Mouse (Mus musculus) kidney, embryonic 15.5 days (tissue): ENCODE measurements around the gene Ccdc170. TPM values are rescaled to one million over a fixed set of nuclear protein-coding genes. Genes with fewer than 3 reads are reported as not detected.
"Not testable (repeated sequence)": the region's sequence is repeated elsewhere in the genome, so short reads cannot be mapped to it uniquely, and the experiment has no call there.

ENCODE experiments used
- ATAC-seq: fragments of 200-750 bp; cut with Nextera tagmentation; replicated peaks from 2 replicates; pipeline ENCODE4 v1.8.0; 2017; ENCODE audit warnings: moderate TSS enrichment; ENCODE audit not compliant: low FRiP score
- H3K27ac ChIP-seq: fragments of 300-500 bp; sonication (generic); 2 replicates; pipeline ENCODE4 v1.5.1; 2015; ENCODE audit warnings: mild to moderate bottlenecking, inconsistent platforms
- H3K27me3 ChIP-seq: fragments of 300-500 bp; sonication (generic); 2 replicates; pipeline ENCODE4 v1.6.1; 2015; ENCODE audit warnings: inconsistent platforms
- H3K36me3 ChIP-seq: fragments of 300-500 bp; sonication (generic); 2 replicates; pipeline ENCODE4 v1.6.1; 2015; ENCODE audit warnings: inconsistent platforms
- H3K4me1 ChIP-seq: fragments of 300-500 bp; sonication (generic); 2 replicates; pipeline ENCODE4 v1.6.1; 2015; ENCODE audit warnings: inconsistent platforms
- H3K4me2 ChIP-seq: fragments of 300-500 bp; sonication (generic); 2 replicates; pipeline ENCODE4 v1.6.1; 2015; ENCODE audit warnings: moderate library complexity, mild to moderate bottlenecking, inconsistent platforms
- H3K4me3 ChIP-seq: fragments of 300-500 bp; sonication (generic); replicated peaks from 2 replicates; pipeline ENCODE4 v1.5.1; 2015; ENCODE audit warnings: mild to moderate bottlenecking, inconsistent platforms
- H3K9ac ChIP-seq: fragments of 300-500 bp; sonication (generic); 2 replicates; pipeline ENCODE4 v1.6.1; 2015; ENCODE audit warnings: mild to moderate bottlenecking, inconsistent platforms
- H3K9me3 ChIP-seq: fragments of 300-500 bp; sonication (generic); replicated peaks from 2 replicates; pipeline ENCODE4 v1.6.1; 2016; ENCODE audit warnings: inconsistent platforms
- WGBS: fragments of 180-500 bp; shearing (Covaris S2); methylation state at CpG from one replicate; pipeline ENCODE4 v1.1.7; 2015; ENCODE audit warnings: mixed read lengths; 5-methylcytosine and 5-hydroxymethylcytosine counted together
- polyA plus RNA-seq: library from polyadenylated mRNA; unstranded; fragments of >200 nt; fragmentation: Nextera tagmentation; extraction: Ambion mirVana; gene quantifications from 2 replicates; pipeline ENCODE4 v1.2.1, GENCODE M21; 2015

The Ccdc170 gene
- polyA plus RNA-seq, 1 experiment from 2014 or later = 1.8 TPM

DNA sequence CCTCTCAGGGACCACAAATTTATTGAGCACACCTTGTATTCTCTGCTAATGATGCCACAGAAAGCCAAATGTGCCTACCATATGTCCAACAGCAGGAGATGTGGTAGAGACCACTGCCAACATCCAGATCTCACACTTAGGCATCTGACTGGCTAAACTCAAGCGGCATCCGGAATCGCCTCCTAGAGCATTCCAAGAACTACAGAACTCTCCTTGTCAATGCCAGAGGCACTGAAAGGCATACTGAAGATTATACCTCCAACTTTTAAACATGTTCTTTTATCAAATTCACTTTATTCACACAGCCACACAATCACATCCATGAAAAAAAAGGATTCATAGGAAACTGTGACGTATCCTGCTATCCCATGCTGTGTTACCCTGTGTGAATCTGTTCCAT lies 88.5 kb downstream of the Ccdc170 start:
- H3K4me1 ChIP-seq = no peaks in the 10 kb centered on the region
- H3K9ac ChIP-seq = no peak overlapping the region
- no peaks in the 10 kb centered on the region for H3K9me3 ChIP-seq
- no peaks in the 10 kb centered on the region for H3K27me3 ChIP-seq
- H3K4me2 ChIP-seq = no peak overlapping the region
- H3K4me3 ChIP-seq = no peak overlapping the region
- H3K27ac ChIP-seq = no peak overlapping the region
- H3K36me3 ChIP-seq = no peaks in the 10 kb centered on the region
- no peak for ATAC-seq
- 82% methylated on average over 4 of the region's 4 CpGs for WGBS

DNA sequence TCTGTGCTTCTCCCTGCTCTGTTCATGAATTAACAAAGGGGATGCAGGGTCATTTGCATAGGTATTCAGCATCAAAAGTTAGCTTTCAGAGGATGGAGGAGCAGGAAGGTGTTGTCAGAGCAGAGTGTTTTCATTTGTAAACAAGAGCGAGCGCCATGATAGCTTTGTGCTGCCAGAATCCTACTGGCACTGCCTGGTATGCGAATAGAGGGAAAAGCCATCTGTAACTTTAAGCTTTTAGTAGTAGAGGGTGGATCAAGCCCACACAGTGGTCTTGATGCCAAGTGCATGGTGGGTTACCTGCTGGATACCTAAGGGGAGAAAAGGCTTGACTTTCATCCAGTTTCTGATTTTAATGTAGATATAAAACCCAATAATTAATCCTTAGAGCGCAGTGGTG lies 89.0 kb downstream of the Ccdc170 start:
- Histone ChIP-seq H3K27ac (no peak overlapping the region), H3K36me3 (no peaks in the 10 kb centered on the region), H3K9me3 (no peaks in the 10 kb centered on the region), H3K4me1 (no peaks in the 10 kb centered on the region), H3K4me3 (no peak overlapping the region), H3K9ac (no peak overlapping the region), H3K27me3 (no peaks in the 10 kb centered on the region), H3K4me2 (no peak overlapping the region)
- WGBS = 85% methylated on average over 4 of the region's 4 CpGs
- ATAC-seq = no peak

DNA sequence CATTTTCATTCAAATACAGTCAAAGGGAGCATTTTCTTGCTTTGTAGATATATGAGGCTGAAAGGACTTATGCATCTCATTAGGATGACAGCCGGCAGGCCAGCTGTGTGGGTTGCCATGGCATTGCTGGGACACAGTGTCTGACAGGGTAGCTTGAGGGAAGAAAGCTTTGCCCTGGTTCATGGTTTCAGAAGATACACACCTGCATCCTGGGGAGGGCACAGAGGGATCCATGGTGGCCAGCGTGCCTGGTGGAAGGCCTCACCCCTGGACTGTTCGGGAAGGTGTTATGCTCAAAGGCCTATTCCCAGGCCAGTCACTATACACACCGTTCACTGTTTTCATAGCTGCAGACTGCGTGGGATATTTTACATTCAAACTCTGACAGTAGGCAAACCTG lies 99.6 kb downstream of the Ccdc170 start:
- Histone ChIP-seq H3K4me2 (no peak overlapping the region), H3K4me3 (no peak overlapping the region), H3K9ac (no peak overlapping the region), H3K9me3 (no peaks in the 10 kb centered on the region), H3K27me3 (no peaks in the 10 kb centered on the region), H3K27ac (no peak overlapping the region), H3K36me3 (no peaks in the 10 kb centered on the region), H3K4me1 (no peaks in the 10 kb centered on the region)
- no peak for ATAC-seq
- 92% methylated on average over 5 of the region's 5 CpGs for WGBS

DNA sequence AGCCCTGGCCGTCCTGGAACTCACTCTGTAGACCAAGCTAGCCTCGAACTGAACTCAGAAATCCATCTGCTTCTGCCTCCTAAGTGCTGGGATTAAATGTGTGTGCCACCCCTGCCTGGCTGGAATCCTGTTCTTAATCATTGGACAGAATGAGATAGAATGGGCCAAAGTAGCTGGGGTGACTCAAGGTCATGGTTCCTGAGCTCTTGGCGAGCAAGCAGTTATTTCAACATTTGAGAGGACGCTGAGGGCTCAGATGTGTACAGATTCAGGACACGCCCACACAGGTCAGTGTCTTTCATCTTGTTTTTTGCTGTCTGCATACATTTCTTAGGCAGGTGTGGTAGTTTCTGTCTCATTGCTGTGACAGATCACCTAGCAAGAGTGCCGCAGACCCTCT lies 104.4 kb downstream of the Ccdc170 start:
- Histone ChIP-seq H3K9me3 (no peaks in the 10 kb centered on the region), H3K36me3 (no peaks in the 10 kb centered on the region), H3K27me3 (no peaks in the 10 kb centered on the region), H3K4me1 (no peaks in the 10 kb centered on the region), H3K4me2 (no peak overlapping the region), H3K4me3 (no peak overlapping the region), H3K27ac (no peak overlapping the region), H3K9ac (no peak overlapping the region)
- no peak for ATAC-seq
- 89% methylated on average over 6 of the region's 6 CpGs for WGBS

DNA sequence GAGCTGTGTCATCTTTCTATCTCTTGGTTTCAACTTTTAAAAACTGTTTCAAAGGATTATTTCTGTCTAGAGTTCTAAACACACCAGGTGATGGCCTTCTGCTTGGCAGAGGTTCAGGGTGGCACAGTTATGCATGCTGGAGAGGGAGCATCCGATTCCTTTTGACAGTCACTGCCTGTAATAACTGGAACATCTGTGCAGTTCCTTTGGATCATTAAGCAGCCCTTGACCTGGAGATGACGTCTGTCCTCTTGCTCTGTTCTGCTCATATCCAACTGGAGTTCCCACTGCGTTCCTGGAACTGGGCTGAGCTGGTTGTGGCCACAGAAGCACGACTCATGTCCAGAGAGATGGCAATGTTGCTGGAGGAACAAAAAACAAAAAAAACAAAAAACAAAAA lies 107.3 kb downstream of the Ccdc170 start:
- Histone ChIP-seq H3K27me3 (no peaks in the 10 kb centered on the region), H3K9ac (no peak overlapping the region), H3K4me1 (0 out of 2 replicates have a peak, but pooled peaks cover 2% of the 10 kb centered on the region), H3K27ac (no peak overlapping the region), H3K4me3 (no peak overlapping the region), H3K4me2 (no peak overlapping the region), H3K9me3 (no peaks in the 10 kb centered on the region), H3K36me3 (no peaks in the 10 kb centered on the region)
- peak; percentile 54; the same call in 1 of the 2 replicates for ATAC-seq
- 43% methylated on average over 4 of the region's 4 CpGs for WGBS

DNA sequence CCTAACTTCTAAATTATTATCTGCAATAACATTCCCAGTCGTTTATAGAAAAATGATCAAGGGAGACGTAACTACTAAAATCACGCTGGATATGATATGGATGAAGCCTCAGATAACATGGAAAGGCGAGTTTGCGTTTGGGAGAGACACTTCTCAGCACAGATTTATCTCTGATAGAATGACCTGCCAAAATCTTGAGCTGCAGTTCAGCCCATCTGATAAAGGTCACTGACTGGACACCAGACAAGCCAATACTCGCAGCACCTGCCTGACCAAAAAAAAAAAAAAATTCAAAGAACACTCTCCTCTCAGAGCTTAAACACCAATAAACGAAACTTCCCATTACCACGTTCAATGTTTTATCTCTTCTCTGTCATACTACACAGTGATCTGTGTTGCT lies 108.7 kb downstream of the Ccdc170 start:
- Histone ChIP-seq H3K4me3 (no peak overlapping the region), H3K4me1 (0 out of 2 replicates have a peak, but pooled peaks cover 3% of the 10 kb centered on the region), H3K36me3 (no peaks in the 10 kb centered on the region), H3K9ac (no peak overlapping the region), H3K27me3 (no peaks in the 10 kb centered on the region), H3K27ac (no peak overlapping the region), H3K9me3 (no peaks in the 10 kb centered on the region), H3K4me2 (no peak overlapping the region)
- WGBS = 72% methylated on average over 8 of the region's 8 CpGs
- ATAC-seq = no peak

DNA sequence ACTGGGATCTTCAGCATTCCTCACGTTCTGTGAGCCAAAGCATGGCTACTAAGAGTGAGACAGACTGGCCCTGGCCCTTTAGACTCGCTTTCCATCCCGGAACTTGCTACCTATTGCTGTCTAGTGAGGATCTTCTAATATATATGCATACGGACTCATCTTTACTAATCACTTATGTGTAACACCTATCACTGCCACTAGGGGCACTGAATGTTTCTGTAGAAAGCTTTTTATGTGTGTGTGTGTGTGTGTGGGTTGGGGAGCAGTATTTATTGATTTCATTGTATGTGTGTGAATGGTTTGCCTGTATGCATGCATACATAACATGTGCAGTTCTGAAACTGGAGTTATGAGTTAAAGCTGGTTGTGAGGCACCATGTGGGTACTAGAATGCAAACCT lies 111.5 kb downstream of the Ccdc170 start:
- Histone ChIP-seq H3K9ac (no peak overlapping the region), H3K27ac (no peak overlapping the region), H3K4me2 (no peak overlapping the region), H3K4me3 (no peak overlapping the region), H3K4me1 (0 out of 2 replicates have a peak, but pooled peaks cover 3% of the 10 kb centered on the region), H3K27me3 (no peaks in the 10 kb centered on the region), H3K9me3 (no peaks in the 10 kb centered on the region), H3K36me3 (no peaks in the 10 kb centered on the region)
- WGBS = 76% methylated on average over 4 of the region's 4 CpGs
- no peak for ATAC-seq

DNA sequence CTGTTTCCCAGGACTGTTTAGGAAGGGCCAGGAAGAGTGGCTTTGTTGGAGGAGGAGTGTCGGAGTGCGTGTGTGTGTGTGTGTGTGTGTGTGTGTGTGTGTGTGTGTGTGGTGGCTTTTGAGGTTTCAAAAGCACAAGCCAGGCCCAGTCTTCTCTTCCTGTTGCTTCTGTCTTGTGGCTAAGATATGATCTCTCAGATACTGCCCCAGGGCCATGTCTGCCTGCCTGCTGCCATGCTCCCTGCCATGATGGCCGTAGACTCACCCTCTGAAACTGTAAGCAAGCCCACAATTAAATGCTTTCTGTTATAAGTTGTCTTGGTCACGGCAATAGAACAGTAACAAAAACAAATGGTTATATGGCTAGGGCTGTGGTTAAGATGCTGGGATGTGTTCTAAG lies 114.9 kb downstream of the Ccdc170 start:
- H3K36me3 ChIP-seq = no peaks in the 10 kb centered on the region
- H3K4me1 ChIP-seq = 0 out of 2 replicates have a peak, but pooled peaks cover 3% of the 10 kb centered on the region
- H3K27me3 ChIP-seq = no peaks in the 10 kb centered on the region
- no peaks in the 10 kb centered on the region for H3K9me3 ChIP-seq
- no peak for ATAC-seq
- no peak overlapping the region for H3K4me3 ChIP-seq
- no peak overlapping the region for H3K4me2 ChIP-seq
- H3K27ac ChIP-seq = no peak overlapping the region
- no peak overlapping the region for H3K9ac ChIP-seq
- 95% methylated on average over 4 of the region's 4 CpGs for WGBS

DNA sequence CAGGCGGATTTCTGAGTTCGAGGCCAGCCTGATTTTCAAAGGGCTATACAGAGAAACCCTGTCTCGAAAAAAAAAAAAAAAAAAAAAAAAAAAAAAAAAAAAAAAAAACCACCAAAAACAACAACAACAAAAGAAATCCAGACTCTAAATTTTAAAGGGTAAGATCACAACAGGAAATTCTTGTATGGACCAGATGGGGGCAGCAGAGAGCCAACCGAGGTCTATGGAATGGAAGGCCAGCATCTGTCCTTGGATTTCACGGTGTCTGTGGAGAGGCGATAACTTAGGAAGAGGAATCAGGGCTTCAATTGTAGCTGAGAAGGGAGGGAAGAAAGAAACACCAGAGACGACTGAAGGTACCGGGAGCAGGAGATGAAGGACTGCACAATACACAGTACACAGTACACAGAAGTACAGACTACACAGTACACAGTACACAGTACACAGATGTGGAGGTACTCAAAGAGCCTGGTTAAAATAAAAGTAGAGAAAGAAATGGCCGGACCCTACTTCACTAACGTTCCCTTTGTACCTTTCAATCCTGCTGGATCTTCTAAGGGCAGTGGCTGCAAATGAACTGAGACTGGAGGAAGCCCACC lies 116.0 kb downstream of the Ccdc170 start:
- ATAC-seq = no peak

DNA sequence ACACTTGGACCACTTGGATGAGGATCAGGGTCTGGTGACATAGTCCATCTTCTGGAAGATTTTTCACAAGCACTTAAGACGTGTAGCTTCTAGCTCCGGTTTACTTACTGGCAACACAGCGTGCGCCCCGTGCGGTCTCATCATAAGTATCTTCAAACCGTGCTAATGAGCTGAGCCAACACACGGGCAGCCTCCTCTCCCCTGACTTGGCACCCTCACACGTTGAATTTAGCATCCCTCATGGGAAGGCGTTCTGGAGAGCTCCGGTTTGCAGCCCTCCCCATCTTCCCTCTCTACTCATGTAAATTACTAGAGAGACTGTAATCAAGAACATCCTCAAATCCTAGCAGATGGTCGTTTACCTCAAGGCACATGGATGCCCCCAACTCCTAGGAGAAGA lies 116.6 kb downstream of the Ccdc170 start:
- H3K4me1 ChIP-seq = 0 out of 2 replicates have a peak, but pooled peaks cover 3% of the 10 kb centered on the region
- ATAC-seq = no peak
- WGBS = 84% methylated on average over 12 of the region's 12 CpGs
- H3K27me3 ChIP-seq = no peaks in the 10 kb centered on the region
- H3K4me3 ChIP-seq = no peak overlapping the region
- no peaks in the 10 kb centered on the region for H3K9me3 ChIP-seq
- H3K36me3 ChIP-seq = no peaks in the 10 kb centered on the region
- no peak overlapping the region for H3K4me2 ChIP-seq
- H3K9ac ChIP-seq = no peak overlapping the region
- no peak overlapping the region for H3K27ac ChIP-seq

More for the DNA sequence above, 116.0 kb downstream of the Ccdc170 start:
- no peaks in the 10 kb centered on the region for H3K9me3 ChIP-seq
- H3K4me3 ChIP-seq = no peak overlapping the region
- H3K27me3 ChIP-seq = no peaks in the 10 kb centered on the region
- H3K36me3 ChIP-seq = no peaks in the 10 kb centered on the region
- H3K4me1 ChIP-seq = 0 out of 2 replicates have a peak, but pooled peaks cover 3% of the 10 kb centered on the region
- 70% methylated on average over 10 of the region's 10 CpGs for WGBS
- H3K27ac ChIP-seq = no peak overlapping the region
- no peak overlapping the region for H3K9ac ChIP-seq
- H3K4me2 ChIP-seq = no peak overlapping the region

DNA sequence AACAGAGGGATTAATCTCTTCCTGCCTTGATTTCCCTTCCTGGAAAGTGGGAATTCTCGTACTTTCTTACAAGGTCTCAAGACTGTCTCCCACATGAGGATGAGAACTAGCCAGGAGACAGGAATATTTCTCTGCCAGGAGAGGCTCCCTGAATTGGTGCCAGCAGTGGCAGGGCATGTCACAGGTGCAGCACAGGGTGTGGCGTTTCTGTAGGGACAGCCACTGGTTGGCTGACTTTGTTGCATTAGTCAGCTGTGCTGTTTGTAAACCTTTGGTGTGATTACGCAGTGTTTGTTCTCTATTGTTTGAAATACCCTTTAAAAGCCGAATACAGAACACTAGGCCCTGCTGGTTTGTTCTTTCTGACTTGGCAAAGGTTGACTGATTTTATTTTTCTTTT lies 117.3 kb downstream of the Ccdc170 start:
- Histone ChIP-seq H3K27me3 (no peaks in the 10 kb centered on the region), H3K27ac (no peak overlapping the region), H3K36me3 (no peaks in the 10 kb centered on the region), H3K9ac (no peak overlapping the region), H3K4me1 (0 out of 2 replicates have a peak, but pooled peaks cover 1% of the 10 kb centered on the region), H3K4me3 (no peak overlapping the region), H3K9me3 (no peaks in the 10 kb centered on the region), H3K4me2 (no peak overlapping the region)
- 82% methylated on average over 4 of the region's 4 CpGs for WGBS
- no peak for ATAC-seq

DNA sequence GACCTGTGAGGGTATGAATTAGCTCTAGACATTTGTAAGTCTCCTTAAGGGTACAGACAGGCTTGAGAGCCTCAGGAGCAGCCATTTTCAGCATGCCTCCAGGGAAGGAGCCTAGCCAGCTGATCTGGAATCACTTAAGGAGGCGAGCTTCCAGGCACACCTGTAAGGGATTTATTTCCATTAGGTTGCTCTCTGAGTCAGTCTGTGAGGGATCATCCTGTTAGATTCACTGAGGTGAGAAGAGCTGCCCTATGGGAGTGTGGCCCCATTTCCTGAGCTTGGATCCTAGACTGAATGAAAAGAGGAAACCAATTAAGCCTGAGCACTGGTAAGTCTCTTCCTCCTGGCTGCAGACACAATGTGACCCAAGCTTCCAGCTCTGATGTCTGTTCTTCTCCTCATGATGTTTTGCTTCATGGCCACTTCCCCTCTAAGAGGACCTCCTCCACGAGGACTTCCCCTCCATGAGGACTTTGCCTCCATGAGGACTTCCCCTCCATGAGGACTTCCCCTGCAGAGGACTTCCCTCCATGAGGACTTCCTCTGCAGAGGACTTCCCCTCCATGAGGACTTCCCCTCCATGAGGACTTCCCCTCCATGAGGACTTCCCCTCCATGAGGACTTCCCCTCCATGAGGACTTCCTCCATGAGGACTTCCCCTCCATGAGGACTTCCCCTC lies 118.6 kb downstream of the Ccdc170 start:
- WGBS = 63% methylated on average over 2 of the region's 2 CpGs
- no peak overlapping the region for H3K4me3 ChIP-seq

DNA sequence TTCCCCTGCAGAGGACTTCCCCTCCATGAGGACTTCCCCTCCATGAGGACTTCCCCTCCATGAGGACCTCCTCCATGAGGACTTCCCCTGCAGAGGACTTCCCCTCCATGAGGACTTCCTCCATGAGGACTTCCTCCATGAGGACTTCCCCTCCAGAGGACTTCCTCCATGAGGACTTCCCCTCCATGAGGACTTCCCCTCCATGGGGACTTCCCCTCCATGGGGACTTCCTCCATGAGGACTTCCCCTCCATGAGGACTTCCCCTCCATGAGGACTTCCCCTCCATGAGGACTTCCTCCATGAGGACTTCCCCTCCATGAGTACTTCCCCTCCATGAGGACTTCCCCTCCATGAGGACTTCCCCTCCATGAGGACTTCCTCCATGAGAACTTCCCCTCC lies 119.3 kb downstream of the Ccdc170 start:
- H3K4me1 ChIP-seq, H3K9ac ChIP-seq, H3K36me3 ChIP-seq, H3K9me3 ChIP-seq, ATAC-seq, H3K4me3 ChIP-seq, H3K4me2 ChIP-seq, H3K27ac ChIP-seq, H3K27me3 ChIP-seq: not testable (repeated sequence)

More for the DNA sequence above, 118.6 kb downstream of the Ccdc170 start:
- no peaks in the 10 kb centered on the region for H3K9me3 ChIP-seq
- no peaks in the 10 kb centered on the region for H3K27me3 ChIP-seq
- H3K36me3 ChIP-seq = no peaks in the 10 kb centered on the region
- ATAC-seq = no peak
- no peak overlapping the region for H3K4me2 ChIP-seq
- no peak overlapping the region for H3K9ac ChIP-seq
- H3K27ac ChIP-seq = no peak overlapping the region
- no peaks in the 10 kb centered on the region for H3K4me1 ChIP-seq
